Mouse (Mus musculus): Measurements from ENCODE around the gene Nav2.

Nav2 gene

DNA sequence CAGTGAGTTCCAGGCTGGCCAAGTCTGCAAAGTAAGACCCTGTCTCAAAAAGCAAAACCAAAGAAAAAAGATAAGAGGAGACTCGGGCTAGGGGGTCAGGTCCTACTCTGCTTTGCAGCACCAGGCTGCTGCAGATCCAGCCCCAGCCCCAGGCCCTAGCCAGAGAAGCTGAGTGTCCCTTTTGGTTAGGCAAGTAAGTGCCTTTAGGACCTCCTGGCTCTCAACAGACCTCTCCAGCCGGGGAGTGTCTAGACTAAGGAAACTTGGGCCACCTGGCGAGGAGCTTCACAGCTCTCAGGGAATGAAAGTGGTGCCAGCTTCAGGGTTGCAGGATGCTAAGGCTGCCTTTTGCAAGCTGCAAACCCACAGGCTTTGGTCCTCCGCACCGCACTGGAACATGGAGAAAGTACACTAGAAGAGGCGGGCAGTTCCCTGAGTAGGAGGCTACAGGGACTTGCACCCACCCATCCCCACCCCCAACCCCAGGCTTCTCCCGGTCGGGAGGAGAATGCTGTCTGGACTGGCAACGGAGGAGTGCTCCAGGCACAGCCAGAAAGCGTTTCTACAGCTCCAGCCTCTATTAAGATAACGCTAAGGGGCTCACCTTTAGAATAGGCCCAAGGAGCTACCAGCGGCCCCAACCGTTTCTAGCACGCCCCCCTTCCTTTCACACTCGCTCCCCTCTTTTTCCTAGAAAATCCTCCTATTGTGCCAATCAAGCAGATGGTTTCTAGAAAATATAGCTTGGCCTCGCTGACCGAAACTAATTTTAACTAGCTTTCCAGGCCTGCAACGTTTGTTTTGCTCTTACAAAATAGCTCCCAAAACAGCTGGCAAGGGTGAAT lies 731.6 kb downstream of the Nav2 start:
- no peak for DNase-seq

- no peak for DNase-seq
These were observed 732.3 kb downstream of the Nav2 start for GRCm38 (mm10) chr7:49640709-49641305.

Data from thymus, adult 18-20 months (tissue).